Mouse (Mus musculus) gonadal fat pad, adult 2 months (tissue): Measurements from ENCODE around the gene Csnk2b. TPM values are rescaled to one million over a fixed set of nuclear protein-coding genes. Genes with fewer than 3 reads are reported as not detected.

Source experiments
- DNase-seq: peaks from one replicate; pipeline ENCODE4 v3.0.0-alpha.2; 2012; ENCODE audit warnings: low read depth
- polyA plus RNA-seq: library from polyadenylated mRNA; depleted of rRNA; stranded (reverse); fragments of >200 nt; gene quantifications from 2 replicates; pipeline ENCODE4 v1.2.3, GENCODE M21; 2012; rRNA removed

Gene Csnk2b
- 397 and 504 TPM in 2 replicates for polyA plus RNA-seq

GRCm38 (mm10) chr17:35121871-35122303 is at the start of gene Csnk2b:
TSS of gene Csnk2b (minus strand) at chr17:35122053.
- no peak for DNase-seq

- no peak for DNase-seq
Observed at GRCm38 (mm10) chr17:35168541-35169207, 46.8 kb upstream of the Csnk2b start.

- DNase-seq = no peak
Observed at GRCm38 (mm10) chr17:35167794-35168193, 45.9 kb upstream of the Csnk2b start.

GRCm38 (mm10) chr17:35166352-35167035 is 44.6 kb upstream of the Csnk2b start:
- DNase-seq = no peak

GRCm38 (mm10) chr17:35165451-35166155 is 43.8 kb upstream of the Csnk2b start:
- DNase-seq = no peak

GRCm38 (mm10) chr17:35164568-35165450 is 43.0 kb upstream of the Csnk2b start, which contains the start of gene Prrc2a:
TSS of gene Prrc2a (minus strand) at chr17:35164897.
- peak; percentile 92 for DNase-seq

- no peak for DNase-seq
Observed at GRCm38 (mm10) chr17:35164218-35164567, 42.3 kb upstream of the Csnk2b start.

GRCm38 (mm10) chr17:35163326-35164081 is 41.7 kb upstream of the Csnk2b start:
- DNase-seq = no peak

- no peak for DNase-seq
Observed at GRCm38 (mm10) chr17:35162730-35163129, 40.9 kb upstream of the Csnk2b start.

- DNase-seq = no peak
Observed at GRCm38 (mm10) chr17:35162121-35162520, 40.3 kb upstream of the Csnk2b start.

GRCm38 (mm10) chr17:35161421-35161820 is 39.6 kb upstream of the Csnk2b start:
- DNase-seq = no peak

- no peak for DNase-seq
Observed at GRCm38 (mm10) chr17:35159638-35160037, 37.8 kb upstream of the Csnk2b start.

GRCm38 (mm10) chr17:35158850-35159593 is 37.2 kb upstream of the Csnk2b start:
- DNase-seq = no peak

GRCm38 (mm10) chr17:35157661-35158175 is 35.9 kb upstream of the Csnk2b start:
- DNase-seq = no peak

- no peak for DNase-seq
Observed at GRCm38 (mm10) chr17:35157254-35157653, 35.4 kb upstream of the Csnk2b start.

GRCm38 (mm10) chr17:35156461-35157200 is 34.8 kb upstream of the Csnk2b start:
- DNase-seq = no peak

- DNase-seq = no peak
Observed at GRCm38 (mm10) chr17:35155451-35155850, 33.6 kb upstream of the Csnk2b start.

GRCm38 (mm10) chr17:35154616-35155015 is 32.8 kb upstream of the Csnk2b start:
- no peak for DNase-seq

GRCm38 (mm10) chr17:35153931-35154330 is 32.1 kb upstream of the Csnk2b start:
- DNase-seq = no peak
